Mouse (Mus musculus) thymus, postnatal 4 days (tissue): Measurements from ENCODE around the gene Pacrg.

Experiments used
- DNase-seq: peaks from one replicate; pipeline ENCODE4 v3.0.0; 2021

The Pacrg gene

GRCm38 (mm10) chr17:10619881-10620280 is 220.2 kb downstream of the Pacrg start:
- DNase-seq = no peak

DNA sequence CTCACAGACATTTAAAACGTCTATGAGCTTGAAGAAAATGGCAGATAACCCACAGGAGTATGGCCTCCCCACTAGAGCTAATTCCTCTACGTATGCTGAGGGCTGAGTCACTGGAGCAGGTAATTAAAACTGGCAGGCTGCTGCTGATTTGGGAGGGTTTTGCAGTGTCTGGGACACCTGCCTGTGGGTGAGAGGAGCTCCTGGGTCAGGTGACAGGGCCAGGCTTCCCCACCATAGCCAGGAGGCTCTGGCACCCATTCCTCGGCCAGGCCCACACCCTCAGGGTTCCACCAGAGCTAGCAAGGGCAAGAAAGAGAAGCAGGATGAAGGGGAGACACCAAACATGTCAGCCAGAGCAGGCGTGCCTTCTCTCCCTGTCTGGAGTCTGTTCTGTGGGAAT is 222.5 kb downstream of the Pacrg start:
- DNase-seq = no peak

- no peak for DNase-seq
Observed at GRCm38 (mm10) chr17:10615611-10616010, 224.5 kb downstream of the Pacrg start.

DNA sequence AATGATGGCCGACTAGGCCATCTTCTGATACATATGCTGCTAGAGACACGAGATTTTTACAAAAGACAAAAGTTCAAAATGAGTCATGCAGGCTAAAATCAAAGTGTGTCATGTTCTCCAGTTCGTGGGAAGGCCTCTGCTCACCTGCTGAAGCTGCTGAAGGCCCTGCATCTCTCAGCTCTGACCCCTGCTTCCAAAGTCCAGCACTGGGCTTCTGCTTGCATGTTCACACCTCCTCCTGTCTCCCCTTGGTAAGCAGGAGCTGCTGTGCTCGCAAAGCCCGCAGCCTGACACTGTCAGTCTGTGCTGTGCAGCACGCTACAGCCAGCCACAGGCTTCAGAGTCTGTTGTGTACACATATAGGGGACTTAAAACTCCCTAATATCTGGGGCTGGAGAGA is 225.4 kb downstream of the Pacrg start:
- DNase-seq = no peak

DNA sequence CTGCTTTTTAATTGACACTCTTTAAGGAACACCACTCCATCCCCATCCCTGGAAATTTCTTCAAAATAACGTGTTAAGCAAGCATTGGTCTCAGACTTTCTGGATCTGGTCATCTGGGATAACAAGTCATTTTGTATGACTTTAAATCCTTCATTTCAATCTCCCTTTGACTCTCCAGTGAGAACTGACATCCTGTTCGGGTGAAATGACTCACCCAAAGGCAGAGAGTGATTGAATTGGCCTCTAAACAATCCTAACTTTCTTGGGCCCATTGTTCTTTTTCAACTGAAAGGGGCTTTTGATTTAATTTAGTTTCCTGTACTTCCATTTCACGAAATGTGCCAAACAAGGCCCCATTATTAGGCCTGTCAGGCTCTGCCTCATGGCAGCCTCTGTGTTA is 228.5 kb downstream of the Pacrg start:
- DNase-seq = no peak

GRCm38 (mm10) chr17:10608146-10608545 is 232.0 kb downstream of the Pacrg start:
- no peak for DNase-seq

DNA sequence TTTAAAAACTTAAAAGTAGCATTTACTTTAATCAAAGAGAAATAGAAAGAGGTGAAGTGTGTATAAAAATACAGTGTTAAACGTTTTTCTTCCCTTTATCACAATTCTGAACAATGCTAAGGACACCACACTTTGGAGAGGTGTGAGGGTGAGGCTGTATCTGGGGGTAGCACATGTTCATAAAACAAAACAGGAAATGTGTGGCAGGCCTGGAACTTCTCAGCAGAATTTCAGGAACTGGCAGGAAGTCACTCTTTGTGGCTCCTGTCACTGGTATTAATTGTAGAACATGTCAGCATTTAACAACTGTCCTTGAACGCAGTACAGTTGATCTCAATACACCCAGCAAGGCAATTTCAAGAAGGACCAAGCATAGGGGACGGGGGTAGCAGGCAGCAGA is 234.0 kb downstream of the Pacrg start:
- DNase-seq = no peak

- no peak for DNase-seq
Observed at GRCm38 (mm10) chr17:10597741-10598140, 242.4 kb downstream of the Pacrg start.

DNA sequence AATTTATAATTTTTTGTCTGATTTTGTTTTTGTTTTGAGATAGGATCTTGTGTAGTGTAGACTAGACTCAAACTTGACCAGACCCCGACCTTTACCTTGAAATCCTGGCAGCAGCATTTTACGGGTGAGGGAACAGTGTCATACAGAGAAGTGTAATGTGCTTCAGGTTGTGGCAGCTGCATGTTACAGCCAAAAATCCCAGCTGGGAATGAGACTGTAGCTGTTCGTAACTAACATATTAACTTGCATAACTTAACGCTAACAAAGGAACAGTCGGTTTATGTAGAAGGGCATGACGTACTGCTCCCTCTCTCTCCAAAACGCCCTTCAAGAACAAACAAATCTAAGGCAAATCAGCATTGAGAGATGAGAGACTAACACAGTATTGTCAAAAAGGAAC is 250.5 kb downstream of the Pacrg start:
- no peak for DNase-seq

- no peak for DNase-seq
Observed at GRCm38 (mm10) chr17:10588922-10589400, 251.2 kb downstream of the Pacrg start.

DNA sequence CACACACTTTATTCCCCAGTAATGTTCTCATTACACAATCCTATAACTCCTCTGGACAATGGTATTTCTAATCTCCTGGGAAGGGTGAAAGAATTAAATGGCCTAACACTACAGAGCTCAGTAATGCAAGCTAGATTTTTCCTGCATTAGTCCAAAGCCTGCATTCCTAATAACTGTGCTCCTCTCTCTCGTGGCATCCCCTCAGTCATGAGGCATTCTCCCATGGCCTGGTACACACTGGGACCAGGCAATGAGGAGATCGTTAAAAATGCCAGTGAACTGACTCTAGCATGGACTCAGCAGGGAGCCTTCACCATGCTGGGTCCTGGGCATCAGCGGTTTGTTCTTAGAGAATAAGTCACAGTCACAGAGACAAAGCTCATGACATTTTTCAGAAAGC is 256.8 kb downstream of the Pacrg start:
- no peak for DNase-seq

DNA sequence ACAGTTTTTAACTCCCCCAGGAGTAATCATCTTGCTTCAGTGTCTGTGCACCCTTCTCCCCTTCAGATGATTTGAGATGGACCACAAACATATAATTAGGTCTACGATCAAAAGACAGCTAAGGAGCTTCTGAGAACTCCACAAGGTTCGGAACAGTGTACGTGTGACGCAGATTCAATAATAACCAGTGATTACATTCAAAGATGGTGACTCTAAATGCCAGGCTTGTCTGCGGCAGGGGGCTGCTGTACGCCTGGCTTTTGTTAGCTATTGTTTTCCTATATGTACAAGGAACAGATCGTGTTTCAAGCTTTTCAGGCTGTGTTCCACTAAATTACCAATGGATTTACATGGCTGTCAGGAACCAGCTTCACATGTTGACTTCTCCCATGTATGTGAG is 264.8 kb downstream of the Pacrg start:
- no peak for DNase-seq

DNA sequence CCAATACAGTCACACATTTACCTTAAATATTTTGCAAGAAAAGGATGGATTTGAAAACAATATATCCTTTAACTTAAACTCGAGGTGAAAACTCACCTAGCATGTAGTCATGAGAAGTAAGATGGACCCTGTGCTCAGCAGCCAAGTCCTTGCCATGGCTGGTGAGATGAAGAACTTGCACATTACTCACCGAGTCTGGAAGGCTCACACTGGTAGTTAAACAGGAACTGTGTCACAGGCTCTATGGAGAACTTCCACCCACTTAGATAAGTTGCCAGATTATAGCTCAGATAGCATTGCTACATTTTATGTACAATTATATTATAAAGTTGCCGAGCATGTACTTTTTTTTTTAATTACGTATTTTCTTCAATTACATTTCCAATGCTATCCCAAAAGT is 267.7 kb downstream of the Pacrg start:
- DNase-seq = no peak

DNA sequence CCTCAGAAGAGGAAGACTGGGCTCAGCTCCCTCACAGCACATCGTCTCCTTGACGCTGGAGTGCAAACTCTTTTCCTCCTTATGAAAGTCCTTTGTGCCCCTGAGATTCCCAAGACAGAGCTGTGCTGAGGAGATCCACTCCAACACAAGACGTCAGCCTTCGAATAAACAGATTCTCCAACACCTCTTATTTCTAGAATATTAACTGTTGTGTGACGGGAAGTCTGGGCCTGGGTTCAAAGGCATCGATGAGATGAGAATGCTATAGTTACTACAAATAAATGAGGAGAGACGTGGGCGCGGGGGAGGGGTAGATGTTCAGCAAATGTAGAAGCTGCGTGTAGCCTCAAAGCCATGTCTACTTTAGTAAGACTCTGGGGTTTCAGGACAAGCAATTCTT is 270.8 kb downstream of the Pacrg start:
- no peak for DNase-seq

GRCm38 (mm10) chr17:10567411-10567810 is 272.7 kb downstream of the Pacrg start:
- DNase-seq = no peak

- DNase-seq = no peak
Observed at GRCm38 (mm10) chr17:10564191-10564590, 275.9 kb downstream of the Pacrg start.

GRCm38 (mm10) chr17:10562871-10563270 is 277.2 kb downstream of the Pacrg start:
- DNase-seq = no peak

DNA sequence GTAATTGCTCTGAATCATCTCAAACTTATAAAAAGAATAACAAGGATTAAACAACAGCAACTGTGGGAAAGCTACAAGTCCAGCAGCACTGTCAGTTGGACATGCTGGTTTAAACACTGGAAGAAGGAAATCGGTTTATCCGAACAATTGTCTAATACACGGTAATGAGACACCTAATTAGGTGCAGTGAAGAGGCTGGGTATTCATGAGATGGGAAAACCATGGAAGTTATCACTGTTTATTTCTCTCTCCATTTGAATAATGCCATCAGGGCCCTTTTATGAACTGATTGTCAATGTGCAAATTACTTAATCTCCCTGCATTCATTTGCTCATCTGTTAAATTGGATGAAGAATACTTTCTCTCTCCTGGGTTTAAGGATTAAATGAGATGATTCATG is 280.1 kb downstream of the Pacrg start:
- DNase-seq = no peak

DNA sequence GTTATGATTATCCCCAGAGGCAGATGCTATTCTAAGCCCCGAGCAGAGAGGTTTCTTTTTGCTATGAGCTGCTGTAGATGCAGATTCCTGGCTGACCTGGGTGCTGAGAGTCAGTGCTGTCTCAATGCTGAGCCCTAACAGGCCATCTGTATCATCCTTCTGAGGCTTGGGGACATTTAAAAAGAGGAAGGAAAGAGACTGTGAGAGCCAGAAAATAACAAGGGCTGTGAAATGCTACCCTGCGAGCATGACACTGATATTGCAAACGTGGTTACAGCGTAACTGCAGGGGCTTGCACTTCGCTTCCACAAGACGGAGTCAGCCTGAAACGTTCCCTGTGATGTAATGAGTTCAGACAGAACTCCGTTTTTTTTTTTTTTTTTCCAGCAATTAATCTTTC is 281.4 kb downstream of the Pacrg start:
- DNase-seq = no peak

DNA sequence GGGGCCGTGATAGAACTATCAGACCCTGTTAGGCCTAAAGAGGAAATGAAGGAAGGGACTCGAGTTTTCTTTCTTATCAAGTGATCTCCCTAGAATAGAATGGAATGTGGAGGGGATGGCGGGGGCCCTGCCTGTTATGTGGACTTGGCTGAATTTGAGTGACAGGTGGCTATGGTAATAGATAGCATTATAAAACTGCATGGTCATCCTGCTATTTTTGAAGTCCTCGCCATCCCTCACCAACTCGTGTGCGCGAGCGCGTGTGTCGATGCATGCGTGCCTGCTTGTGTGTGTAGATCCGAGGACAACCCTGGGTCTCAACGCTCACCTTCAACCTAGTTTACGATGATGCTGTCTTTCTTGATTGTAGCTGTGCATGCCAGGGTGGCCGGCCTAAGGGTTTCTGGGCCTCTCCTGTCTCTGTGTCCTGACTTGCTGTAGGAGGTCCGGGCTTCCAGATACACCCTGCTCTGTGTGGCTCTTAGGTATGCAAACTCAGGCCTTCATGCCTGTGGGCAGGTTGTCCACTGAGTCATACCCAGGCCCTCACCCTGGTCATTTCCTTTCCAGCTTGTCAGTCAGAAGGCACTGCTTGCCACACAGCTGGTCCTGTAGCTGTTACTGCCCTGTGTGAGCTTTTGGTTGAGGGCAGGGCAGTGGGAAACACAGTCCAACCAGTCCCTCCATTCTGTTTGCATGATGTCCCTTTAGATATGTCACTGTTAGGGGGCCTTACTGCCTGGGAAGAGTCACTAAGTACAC is 287.6 kb downstream of the Pacrg start:
- no peak for DNase-seq

- no peak for DNase-seq
Observed at GRCm38 (mm10) chr17:10550781-10551520, 289.2 kb downstream of the Pacrg start.

GRCm38 (mm10) chr17:10549825-10550224 is 290.3 kb downstream of the Pacrg start:
- DNase-seq = no peak

- DNase-seq = no peak
Observed at GRCm38 (mm10) chr17:10548969-10549368, 291.1 kb downstream of the Pacrg start.

DNA sequence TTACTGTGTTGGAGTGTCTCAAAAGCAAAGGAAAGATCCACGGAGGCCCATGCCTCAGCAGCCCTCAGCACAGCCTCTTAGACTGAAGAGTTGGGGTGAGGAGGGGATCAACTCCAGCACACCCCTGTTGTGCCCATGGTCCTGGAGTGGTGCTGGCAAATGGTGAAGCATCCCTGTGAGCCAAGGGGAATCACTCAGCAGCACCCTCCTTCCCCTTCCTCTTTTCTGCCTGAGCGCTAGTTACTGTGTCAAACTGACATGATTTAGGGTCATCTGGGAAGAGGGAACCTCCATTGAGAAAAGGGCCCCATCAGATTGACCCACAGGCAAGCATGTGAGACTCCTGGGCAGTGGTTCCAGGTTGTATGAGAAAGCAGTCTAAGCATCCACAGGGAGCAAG is 299.3 kb downstream of the Pacrg start:
- no peak for DNase-seq

GRCm38 (mm10) chr17:10534206-10534605 is 305.9 kb downstream of the Pacrg start:
- no peak for DNase-seq
